Mouse (Mus musculus) common myeloid progenitor, adult 5-6 weeks (primary cell): Measurements from ENCODE around the gene Olfr5. TPM values are rescaled to one million over a fixed set of nuclear protein-coding genes. Genes with fewer than 3 reads are reported as not detected.
"Not testable (repeated sequence)": the region's sequence is repeated elsewhere in the genome, so short reads cannot be mapped to it uniquely, and the experiment has no call there.

ENCODE experiments used
- ATAC-seq: replicated peaks from 2 replicates; pipeline ENCODE4 v1.8.0; 2016; ENCODE audit warnings: low read depth, mild to moderate bottlenecking, moderate TSS enrichment, inconsistent platforms; ENCODE audit not compliant: poor library complexity, severe bottlenecking
- total RNA-seq: library from RNA; stranded (forward); fragments of 200-1000, 187-1606 nt; gene quantifications from 2 replicates; pipeline ENCODE4 v1.2.3, GENCODE M21; 2017

Gene Olfr5
- not detected in 2 replicates for total RNA-seq

- ATAC-seq = no peak
Measured at GRCm38 (mm10) chr7:6486841-6487240, at the start of gene Olfr5. TSS of gene Olfr5 (minus strand) at chr7:6486941.

GRCm38 (mm10) chr7:6526141-6526540, 39.4 kb upstream of the Olfr5 start:
- ATAC-seq = no peak

GRCm38 (mm10) chr7:6525001-6525400, 38.3 kb upstream of the Olfr5 start:
- ATAC-seq = no peak

GRCm38 (mm10) chr7:6522850-6523249, 36.1 kb upstream of the Olfr5 start, which contains the start of gene Olfr1349:
TSS of gene Olfr1349 (minus strand) at chr7:6522950.
- no peak for ATAC-seq

- ATAC-seq = no peak
Measured at GRCm38 (mm10) chr7:6521666-6522065, 34.9 kb upstream of the Olfr5 start.

GRCm38 (mm10) chr7:6508648-6509047, 21.9 kb upstream of the Olfr5 start, which contains the start of gene Olfr1348:
TSS of gene Olfr1348 (minus strand) at chr7:6508748.
- no peak for ATAC-seq

- no peak for ATAC-seq
Measured at GRCm38 (mm10) chr7:6499655-6500054, 12.9 kb upstream of the Olfr5 start, which contains the start of gene Olfr1347. TSS of gene Olfr1347 (minus strand) at chr7:6499755.

- not testable (repeated sequence) for ATAC-seq
Measured at GRCm38 (mm10) chr7:6477633-6478032, 9.1 kb downstream of the Olfr5 start.

GRCm38 (mm10) chr7:6466951-6467350, 19.8 kb downstream of the Olfr5 start, which contains the start of gene Olfr1346:
TSS of gene Olfr1346 (plus strand) at chr7:6467101.
- ATAC-seq = no peak

- no peak for ATAC-seq
Measured at GRCm38 (mm10) chr7:6456399-6456798, 30.3 kb downstream of the Olfr5 start.

GRCm38 (mm10) chr7:6455868-6456267, 30.9 kb downstream of the Olfr5 start, which contains the start of gene Olfr1336:
TSS of gene Olfr1336 (plus strand) at chr7:6456168.
- ATAC-seq = no peak

GRCm38 (mm10) chr7:6447771-6448170, 39.0 kb downstream of the Olfr5 start:
- ATAC-seq = 0 out of 2 replicates have a peak, but pooled peaks have one; percentile 47

GRCm38 (mm10) chr7:6441173-6441572, 45.6 kb downstream of the Olfr5 start:
- ATAC-seq = no peak

- no peak for ATAC-seq
Measured at GRCm38 (mm10) chr7:6438388-6438787, 48.4 kb downstream of the Olfr5 start, which contains the start of gene Olfr1344. TSS of gene Olfr1344 (plus strand) at chr7:6438688.

GRCm38 (mm10) chr7:6430342-6430741, 56.4 kb downstream of the Olfr5 start:
- peak; percentile 87 for ATAC-seq

GRCm38 (mm10) chr7:6429381-6429780, 57.4 kb downstream of the Olfr5 start:
- ATAC-seq = no peak

Other genes starting within 250 kb of the Olfr5 start
- not detected in 2 replicates for gene Epp13, start 234.2 kb downstream of the Olfr5 start, total RNA-seq
- 5.7 and 7.8 TPM in 2 replicates for gene Zfp667, start 200.4 kb downstream of the Olfr5 start, total RNA-seq
- gene Zfp583, start 155.7 kb downstream of the Olfr5 start, total RNA-seq = 3.1 and 3.7 TPM in 2 replicates
- 0.39 and 1.2 TPM in 2 replicates for gene Gm3854, start 143.2 kb downstream of the Olfr5 start, total RNA-seq
- gene Zfp78, start 123.7 kb downstream of the Olfr5 start, total RNA-seq = 7.7 and 8.2 TPM in 2 replicates
- 1.4 and 2.1 TPM in 2 replicates for gene Zfp28, start 103.6 kb downstream of the Olfr5 start, total RNA-seq
- not detected in 2 replicates for gene Smim17, start 88.2 kb downstream of the Olfr5 start, total RNA-seq
- gene Gm20715, start 76.7 kb downstream of the Olfr5 start, total RNA-seq = not detected in 2 replicates
- gene Olfr1344, start 48.3 kb downstream of the Olfr5 start, total RNA-seq = not detected in 2 replicates
- not detected in 2 replicates for gene Olfr1336, start 30.8 kb downstream of the Olfr5 start, total RNA-seq
- gene Olfr1346, start 19.8 kb downstream of the Olfr5 start, total RNA-seq = not detected in 2 replicates
- not detected in 2 replicates for gene Olfr1347, start 12.8 kb upstream of the Olfr5 start, total RNA-seq
- not detected in 2 replicates for gene Olfr1348, start 21.8 kb upstream of the Olfr5 start, total RNA-seq
- gene Olfr1349, start 36.0 kb upstream of the Olfr5 start, total RNA-seq = not detected in 2 replicates
- not detected in 2 replicates for gene Olfr1350, start 77.9 kb upstream of the Olfr5 start, total RNA-seq
- not detected in 2 replicates for gene Zim1, start 209.5 kb upstream of the Olfr5 start, total RNA-seq
- not detected in 2 replicates for gene Peg3, start 243.5 kb upstream of the Olfr5 start, total RNA-seq
- not detected in 2 replicates for gene Usp29, start 243.6 kb upstream of the Olfr5 start, total RNA-seq